Mouse (Mus musculus) embryonic facial prominence, embryonic 11.5 days (tissue): ENCODE measurements around the gene Gpr146. TPM values are rescaled to one million over a fixed set of nuclear protein-coding genes. Genes with fewer than 3 reads are reported as not detected.

ENCODE experiments used
- ATAC-seq: fragments of 200-750 bp; cut with Nextera tagmentation; replicated peaks from 2 replicates; pipeline ENCODE4 v1.8.0; 2017; ENCODE audit warnings: low read depth; ENCODE audit not compliant: insufficient number of reproducible peaks, low FRiP score, low TSS enrichment
- DNase-seq: peaks from one replicate; pipeline ENCODE4 v3.0.0-alpha.2; 2015; ENCODE audit warnings: low spot score
- H3K27ac ChIP-seq: fragments of 300-500 bp; sonication (generic); replicated peaks from 2 replicates; pipeline ENCODE4 v1.5.1; 2014; ENCODE audit warnings: mild to moderate bottlenecking, low read depth, low read length, control low read depth
- H3K27me3 ChIP-seq: fragments of 300-500 bp; sonication (generic); 2 replicates; pipeline ENCODE4 v1.6.1; 2014; ENCODE audit warnings: mild to moderate bottlenecking, low read length, moderate library complexity, mixed read lengths; ENCODE audit not compliant: control insufficient read depth, insufficient read depth
- H3K36me3 ChIP-seq: fragments of 300-500 bp; sonication (generic); replicated peaks from 2 replicates; pipeline ENCODE4 v1.6.1; 2014; ENCODE audit warnings: low read depth, mild to moderate bottlenecking, low read length, moderate library complexity, mixed read lengths; ENCODE audit not compliant: control insufficient read depth, insufficient read depth
- H3K4me1 ChIP-seq: fragments of 300-500 bp; sonication (generic); 2 replicates; pipeline ENCODE4 v1.6.1; 2014; ENCODE audit warnings: low read length, mixed read lengths; ENCODE audit not compliant: control insufficient read depth, insufficient read depth
- H3K4me2 ChIP-seq: fragments of 300-500 bp; sonication (generic); 2 replicates; pipeline ENCODE4 v1.6.1; 2014; ENCODE audit warnings: low read depth, mild to moderate bottlenecking, control low read depth, low read length, moderate library complexity
- H3K4me3 ChIP-seq: fragments of 300-500 bp; sonication (generic); 2 replicates; pipeline ENCODE4 v1.5.1; 2014; ENCODE audit warnings: low read depth, low read length, control low read depth
- H3K9ac ChIP-seq: fragments of 300-500 bp; sonication (generic); replicated peaks from 2 replicates; pipeline ENCODE4 v1.6.1; 2014; ENCODE audit warnings: mild to moderate bottlenecking, control low read depth, low read length
- H3K9me3 ChIP-seq: fragments of 300-500 bp; sonication (generic); replicated peaks from 2 replicates; pipeline ENCODE4 v1.6.1; 2016; ENCODE audit warnings: mild to moderate bottlenecking, low read length, inconsistent platforms, mixed read lengths; ENCODE audit not compliant: control insufficient read depth
- WGBS: fragments of 180-500 bp; shearing (Covaris S2); extraction: QIAGEN DNeasy Blood & Tissue Kit; methylation state at CpG from one replicate; pipeline ENCODE4 v1.1.7; 2014; 5-methylcytosine and 5-hydroxymethylcytosine counted together
- microRNA counts: library from miRNA; unstranded; fragments of <30 nt; microRNA quantifications from one replicate; lab custom pipeline; 2016
- microRNA-seq: library from miRNA; unstranded; fragments of <30 nt; microRNA quantifications from one replicate; pipeline ENCODE4, GENCODE M21; 2016; ENCODE audit warnings: borderline number of aligned reads
- polyA plus RNA-seq: library from polyadenylated mRNA; unstranded; fragments of >200 nt; fragmentation: Nextera tagmentation; extraction: Ambion mirVana; gene quantifications from 2 replicates; pipeline ENCODE4 v1.2.1, GENCODE M21; 2014

The Gpr146 gene
- polyA plus RNA-seq, 1 experiment from 2014 or later = 1.7 TPM

DNA sequence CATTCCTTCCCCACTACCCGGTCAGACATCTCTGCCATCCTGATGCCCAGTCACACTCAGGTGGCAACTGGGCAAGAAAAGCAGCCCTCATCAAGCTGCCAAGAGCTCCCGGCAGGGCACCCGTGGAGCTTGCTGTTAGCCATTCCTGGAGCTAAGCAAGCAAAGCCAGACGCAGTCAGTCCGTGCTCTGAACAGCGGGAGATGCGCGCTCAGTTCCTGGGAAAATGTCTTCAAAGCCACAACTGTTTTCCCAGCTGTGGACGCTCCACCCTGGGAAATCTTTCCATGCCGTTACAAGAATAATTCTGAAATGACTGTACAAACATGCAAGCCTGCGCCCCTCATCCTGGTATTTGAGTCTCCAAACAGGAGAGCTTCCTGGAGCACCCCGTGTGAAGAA, 64.9 kb downstream of the Gpr146 start:
- ATAC-seq (no peak), DNase-seq (no peak)
- Histone ChIP-seq H3K9ac (no peak overlapping the region), H3K9me3 (no peaks in the 10 kb centered on the region), H3K4me3 (no peak overlapping the region), H3K27me3 (no peaks in the 10 kb centered on the region), H3K4me1 (no peaks in the 10 kb centered on the region), H3K36me3 (no peaks in the 10 kb centered on the region), H3K4me2 (no peak overlapping the region), H3K27ac (no peak overlapping the region)
- WGBS = 74% methylated on average over 12 of the region's 12 CpGs

DNA sequence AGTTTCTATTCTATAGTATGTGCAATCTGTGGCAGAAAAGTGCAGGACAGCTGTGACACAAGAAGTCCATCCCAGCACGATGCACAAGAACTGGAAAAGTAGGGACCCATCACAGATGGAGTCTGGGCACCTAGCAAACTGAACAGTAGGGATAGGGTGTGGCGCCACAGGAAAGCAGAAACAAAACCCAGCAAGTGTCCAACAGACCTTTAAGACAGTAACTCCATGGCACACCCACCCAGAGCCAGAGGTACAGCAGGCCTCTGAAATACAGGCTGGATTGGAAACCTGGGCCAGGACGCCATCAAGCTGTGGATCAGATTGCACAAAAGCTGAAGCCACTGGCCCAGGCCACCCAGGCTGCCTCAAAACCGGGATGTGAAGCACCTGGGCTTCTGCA, 65.5 kb downstream of the Gpr146 start:
- H3K27ac ChIP-seq = no peak overlapping the region
- WGBS = 72% methylated on average over 4 of the region's 4 CpGs
- no peak for ATAC-seq

GRCm38 (mm10) chr5:139445258-139445657, 67.8 kb downstream of the Gpr146 start:
- H3K9me3 ChIP-seq = no peaks in the 10 kb centered on the region
- H3K4me1 ChIP-seq = no peaks in the 10 kb centered on the region
- no peaks in the 10 kb centered on the region for H3K36me3 ChIP-seq
- no peak overlapping the region for H3K27ac ChIP-seq
- no peak overlapping the region for H3K4me2 ChIP-seq
- H3K27me3 ChIP-seq = no peaks in the 10 kb centered on the region
- no peak overlapping the region for H3K4me3 ChIP-seq
- DNase-seq (no peak), ATAC-seq (no peak)
- H3K9ac ChIP-seq = no peak overlapping the region
- 88% methylated on average over 8 of the region's 8 CpGs for WGBS

More for the DNA sequence above, 65.5 kb downstream of the Gpr146 start:
- no peak for DNase-seq
- Histone ChIP-seq H3K9me3 (no peaks in the 10 kb centered on the region), H3K4me3 (no peak overlapping the region), H3K27me3 (no peaks in the 10 kb centered on the region), H3K9ac (no peak overlapping the region), H3K36me3 (no peaks in the 10 kb centered on the region), H3K4me1 (no peaks in the 10 kb centered on the region), H3K4me2 (no peak overlapping the region)

MicroRNAs within 50 kb of the gene (microRNA counts, 519-probe panel; counts per million panel counts)
- not detected for microRNA mmu-miR-339-3p (lab: Ali Mortazavi, UCI)
- microRNA mmu-miR-339-5p (lab: Ali Mortazavi, UCI) = not detected

Small RNAs within 50 kb of the gene (microRNA-seq; reads per million reads assigned to microRNA genes)
- gene Mir339 = 526 reads per million, percentile 64 among the genes with 10 or more reads in this experiment

Other genes starting within 250 kb of the Gpr146 start
- 8.7 and 11.7 TPM in 2 replicates for gene Prkar1b, start 227.7 kb upstream of the Gpr146 start, polyA plus RNA-seq
- 6.8 and 7.4 TPM in 2 replicates for gene Dnaaf5, start 227.5 kb upstream of the Gpr146 start, polyA plus RNA-seq
- 42.9 and 45.9 TPM in 2 replicates for gene Sun1, start 177.1 kb upstream of the Gpr146 start, polyA plus RNA-seq
- gene Get4, start 125.4 kb upstream of the Gpr146 start, polyA plus RNA-seq = 123 and 146 TPM in 2 replicates
- gene Adap1, start 52.1 kb upstream of the Gpr146 start, polyA plus RNA-seq = 1.6 and 1.7 TPM in 2 replicates
- 116 and 123 TPM in 2 replicates for gene Cox19, start 26.3 kb upstream of the Gpr146 start, polyA plus RNA-seq
- 0.41 and 0.46 TPM in 2 replicates for gene Cyp2w1, start 25.1 kb upstream of the Gpr146 start, polyA plus RNA-seq
- gene C130050O18Rik, start 27.6 kb downstream of the Gpr146 start, polyA plus RNA-seq = 0.18 and 0.27 TPM in 2 replicates
- 0.42 and 0.82 TPM in 2 replicates for gene Gper1, start 45.5 kb downstream of the Gpr146 start, polyA plus RNA-seq
- 27.1 and 28.8 TPM in 2 replicates for gene 3110082I17Rik, start 82.8 kb downstream of the Gpr146 start, polyA plus RNA-seq
- gene Zfand2a, start 106.9 kb downstream of the Gpr146 start, polyA plus RNA-seq = 5.4 and 6.4 TPM in 2 replicates
- 3.0 and 5.9 TPM in 2 replicates for gene Uncx, start 165.8 kb downstream of the Gpr146 start, polyA plus RNA-seq